Mouse (Mus musculus) cerebellum, adult 2 months (tissue): ENCODE measurements at regions not wholly inside any gene's neighbourhood (a gene's known extent, or its start where the extent isn't known, plus 50 kb on each side); places are given as distances from the start of the nearest gene placed in this dataset.

ENCODE experiments used
- DNase-seq, 2 experiments: peaks; one replicate each; pipeline ENCODE4 v3.0.0; 2021
- H3K27ac ChIP-seq: fragments of 200-500 bp; 2 replicates; pipeline ENCODE4 v1.5.1; 2012; ENCODE audit warnings: low read length, control low read depth, inconsistent platforms; ENCODE audit not compliant: insufficient read depth
- H3K27me3 ChIP-seq: fragments of 200-500 bp; 2 replicates; pipeline ENCODE4 v1.6.1; 2012; ENCODE audit warnings: inconsistent platforms, mild to moderate bottlenecking, low read length, moderate library complexity; ENCODE audit not compliant: control insufficient read depth, insufficient read depth
- H3K4me1 ChIP-seq: fragments of 200-500 bp; 2 replicates; pipeline ENCODE4 v1.6.1; 2011; ENCODE audit warnings: low read length; ENCODE audit not compliant: control insufficient read depth, insufficient read depth
- H3K4me3 ChIP-seq: fragments of 200-500 bp; replicated peaks from 2 replicates; pipeline ENCODE3; 2011; ENCODE audit warnings: mild to moderate bottlenecking, low read depth, low read length, control low read depth; ENCODE audit not compliant: insufficient read depth
- CTCF ChIP-seq: fragments of 200-500 bp; IDR thresholded peaks from 2 replicates; pipeline ENCODE4 v1.5.1; 2011; ENCODE audit warnings: low read depth, mild to moderate bottlenecking, control low read depth, low read length, moderate library complexity, borderline replicate concordance; ENCODE audit not compliant: insufficient read depth
- POLR2A ChIP-seq: fragments of 200-500 bp; IDR thresholded peaks from 2 replicates; pipeline ENCODE4 v1.6.1; 2011; ENCODE audit warnings: low read length, control low read depth, borderline replicate concordance; ENCODE audit not compliant: insufficient read depth
- WGBS: fragments of 180-500 bp; shearing (Covaris S2); methylation state at CpG from one replicate; pipeline ENCODE4 v1.1.7; 2018; 5-methylcytosine and 5-hydroxymethylcytosine counted together

GRCm38 (mm10) chr3:41960209-41960608, 217.8 kb downstream of the D3Ertd751e start:
- H3K27me3 ChIP-seq, result no peaks in the 10 kb centered on the region

GRCm38 (mm10) chr3:41962923-41963322, 220.5 kb downstream of the D3Ertd751e start:
- TF ChIP-seq POLR2A, result no peak
- no peak for TF ChIP-seq CTCF
- Histone ChIP-seq H3K27me3 (no peaks in the 10 kb centered on the region), H3K4me1 (no peaks in the 10 kb centered on the region), H3K4me3 (no peak overlapping the region), H3K27ac (no peak overlapping the region)
- 20% methylated on average over 7 of the region's 7 CpGs for WGBS
- DNase-seq, result no peak

More at GRCm38 (mm10) chr3:41960209-41960608, 217.8 kb downstream of the D3Ertd751e start:
- 32% methylated on average over 2 of the region's 2 CpGs for WGBS
- no peak overlapping the region for H3K27ac ChIP-seq
- TF ChIP-seq POLR2A (no peak), CTCF (no peak)
- DNase-seq, result no peak
- H3K4me1 ChIP-seq, result no peaks in the 10 kb centered on the region
- H3K4me3 ChIP-seq, result no peak overlapping the region

- Histone ChIP-seq H3K4me3 (no peak overlapping the region), H3K27ac (no peak overlapping the region), H3K27me3 (no peaks in the 10 kb centered on the region), H3K4me1 (no peaks in the 10 kb centered on the region)
- 75% methylated on average over 5 of the region's 5 CpGs for WGBS
- no peak for DNase-seq
- TF ChIP-seq POLR2A, result no peak
- no peak for TF ChIP-seq CTCF
Observed at GRCm38 (mm10) chr3:42006672-42007265, 264.4 kb downstream of the D3Ertd751e start.

GRCm38 (mm10) chr3:42023187-42023586, 280.8 kb downstream of the D3Ertd751e start:
- no peak for DNase-seq
- Histone ChIP-seq H3K27me3 (no peaks in the 10 kb centered on the region), H3K4me1 (no peaks in the 10 kb centered on the region), H3K27ac (no peak overlapping the region), H3K4me3 (no peak overlapping the region)
- WGBS, result 79% methylated on average over 5 of the region's 5 CpGs
- TF ChIP-seq CTCF, result no peak

- H3K4me1 ChIP-seq, result no peaks in the 10 kb centered on the region
- no peak overlapping the region for H3K27ac ChIP-seq
- no peak for TF ChIP-seq POLR2A
- TF ChIP-seq CTCF, result no peak
- DNase-seq, result no peak
- no peak overlapping the region for H3K4me3 ChIP-seq
- WGBS, result 7% methylated on average over 4 of the region's 4 CpGs
- no peaks in the 10 kb centered on the region for H3K27me3 ChIP-seq
Observed at GRCm38 (mm10) chr3:42039632-42040031, 297.2 kb downstream of the D3Ertd751e start.

GRCm38 (mm10) chr3:42040270-42040812, 297.9 kb downstream of the D3Ertd751e start:
- H3K4me3 ChIP-seq, result no peak overlapping the region
- TF ChIP-seq CTCF, result no peak
- no peak for TF ChIP-seq POLR2A
- no peaks in the 10 kb centered on the region for H3K4me1 ChIP-seq
- DNase-seq, result no peak
- no peak overlapping the region for H3K27ac ChIP-seq
- no peaks in the 10 kb centered on the region for H3K27me3 ChIP-seq
- 88% methylated on average over 2 of the region's 2 CpGs for WGBS

GRCm38 (mm10) chr3:42040959-42041358, 298.5 kb downstream of the D3Ertd751e start:
- Histone ChIP-seq H3K4me1 (no peaks in the 10 kb centered on the region), H3K4me3 (no peak overlapping the region), H3K27ac (no peak overlapping the region), H3K27me3 (no peaks in the 10 kb centered on the region)
- no peak for DNase-seq
- TF ChIP-seq CTCF (no peak), POLR2A (no peak)
- 98% methylated on average over 2 of the region's 2 CpGs for WGBS

- no peaks in the 10 kb centered on the region for H3K4me1 ChIP-seq
- H3K27ac ChIP-seq, result no peak overlapping the region
- H3K27me3 ChIP-seq, result no peaks in the 10 kb centered on the region
- no peak for TF ChIP-seq POLR2A
- no peak for DNase-seq
- WGBS, result 92% methylated on average over 10 of the region's 10 CpGs
- H3K4me3 ChIP-seq, result no peak overlapping the region
Observed at GRCm38 (mm10) chr3:42057286-42057868, 315.0 kb downstream of the D3Ertd751e start.
